Mouse (Mus musculus) forebrain, embryonic 15.5 days (tissue): Measurements from ENCODE around the gene Shank1. TPM values are rescaled to one million over a fixed set of nuclear protein-coding genes. Genes with fewer than 3 reads are reported as not detected.

Source experiments
- ATAC-seq: fragments of 200-750 bp; cut with Nextera tagmentation; replicated peaks from 2 replicates; pipeline ENCODE4 v1.8.0; 2017; ENCODE audit warnings: mild to moderate bottlenecking, moderate TSS enrichment, moderate library complexity
- H3K27ac ChIP-seq: fragments of 300-500 bp; sonication (generic); replicated peaks from 2 replicates; pipeline ENCODE4 v1.5.1; 2015; ENCODE audit warnings: mild to moderate bottlenecking, inconsistent platforms
- H3K27me3 ChIP-seq: fragments of 300-500 bp; sonication (generic); 2 replicates; pipeline ENCODE4 v1.6.1; 2015; ENCODE audit warnings: inconsistent platforms
- H3K36me3 ChIP-seq: fragments of 300-500 bp; sonication (generic); 2 replicates; pipeline ENCODE4 v1.6.1; 2015; ENCODE audit warnings: mild to moderate bottlenecking, inconsistent platforms
- H3K4me1 ChIP-seq: fragments of 300-500 bp; sonication (generic); 2 replicates; pipeline ENCODE4 v1.6.1; 2015; ENCODE audit warnings: inconsistent platforms
- H3K4me2 ChIP-seq: fragments of 300-500 bp; sonication (generic); replicated peaks from 2 replicates; pipeline ENCODE4 v1.6.1; 2015; ENCODE audit warnings: mild to moderate bottlenecking, inconsistent platforms
- H3K4me3 ChIP-seq: fragments of 300-500 bp; sonication (generic); 2 replicates; pipeline ENCODE4 v1.5.1; 2015; ENCODE audit warnings: mild to moderate bottlenecking, inconsistent platforms
- H3K9ac ChIP-seq: fragments of 300-500 bp; sonication (generic); replicated peaks from 2 replicates; pipeline ENCODE4 v1.6.1; 2015; ENCODE audit warnings: mild to moderate bottlenecking, inconsistent platforms
- H3K9me3 ChIP-seq: fragments of 300-500 bp; sonication (generic); 2 replicates; pipeline ENCODE4 v1.6.1; 2016; ENCODE audit warnings: inconsistent platforms
- WGBS: fragments of 180-500 bp; shearing (Covaris S2); methylation state at CpG from one replicate; pipeline ENCODE4 v1.1.7; 2015; ENCODE audit warnings: mixed read lengths; 5-methylcytosine and 5-hydroxymethylcytosine counted together
- polyA plus RNA-seq: library from polyadenylated mRNA; unstranded; fragments of >200 nt; fragmentation: Nextera tagmentation; extraction: Ambion mirVana; gene quantifications from 2 replicates; pipeline ENCODE4 v1.2.1, GENCODE M21; 2015

Shank1 gene
- polyA plus RNA-seq, 1 experiment from 2014 or later, result 22.0 TPM

DNA sequence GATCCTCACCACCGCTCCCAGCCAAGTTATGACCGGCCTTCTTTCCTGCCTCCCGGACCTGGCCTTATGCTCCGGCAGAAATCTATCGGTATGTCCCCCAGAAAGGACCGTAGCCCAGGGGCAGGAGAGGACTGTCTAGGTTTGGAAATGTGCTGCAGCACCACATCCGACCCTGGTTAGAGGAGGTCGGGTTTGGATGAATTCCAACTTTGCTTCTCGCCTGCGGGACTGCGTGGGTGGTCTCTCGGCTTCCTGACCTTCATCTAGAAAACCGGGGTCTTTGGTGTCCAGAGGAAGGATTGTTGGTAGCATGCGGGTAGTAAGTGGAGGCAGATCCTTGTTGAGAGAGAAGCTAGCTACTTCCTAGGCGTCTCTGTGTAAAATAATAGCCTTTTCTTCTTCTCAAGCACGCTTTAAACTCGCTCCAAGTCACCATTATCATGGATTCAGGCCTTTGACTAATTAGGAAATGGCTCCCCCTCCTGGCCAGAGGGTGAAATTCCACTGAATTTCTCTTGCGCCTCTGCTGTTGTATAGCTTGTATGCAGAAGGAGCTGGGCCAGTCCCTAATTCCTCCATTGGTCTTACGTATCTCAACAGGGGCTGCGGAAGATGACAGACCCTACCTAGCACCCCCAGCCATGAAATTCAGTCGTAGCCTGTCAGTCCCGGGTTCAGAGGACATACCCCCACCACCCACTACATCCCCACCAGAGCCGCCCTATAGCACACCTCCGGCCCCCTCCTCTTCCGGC, 41.1 kb downstream of the Shank1 start:
- peaks cover 12% of the 10 kb centered on the region for H3K36me3 ChIP-seq
- 0 out of 2 replicates have a peak overlapping the region, but pooled peaks have one; percentile 5 for H3K27ac ChIP-seq
- H3K9ac ChIP-seq, result peak overlapping the region; percentile 33
- ATAC-seq, result peak; percentile 57
- peaks cover 60% of the 10 kb centered on the region for H3K27me3 ChIP-seq
- H3K4me2 ChIP-seq, result peak overlapping the region; percentile 47
- no peaks in the 10 kb centered on the region for H3K9me3 ChIP-seq
- peaks cover 34% of the 10 kb centered on the region for H3K4me1 ChIP-seq
- WGBS, result 3% methylated on average over 25 of the region's 25 CpGs
- peak overlapping the region; percentile 23 for H3K4me3 ChIP-seq

DNA sequence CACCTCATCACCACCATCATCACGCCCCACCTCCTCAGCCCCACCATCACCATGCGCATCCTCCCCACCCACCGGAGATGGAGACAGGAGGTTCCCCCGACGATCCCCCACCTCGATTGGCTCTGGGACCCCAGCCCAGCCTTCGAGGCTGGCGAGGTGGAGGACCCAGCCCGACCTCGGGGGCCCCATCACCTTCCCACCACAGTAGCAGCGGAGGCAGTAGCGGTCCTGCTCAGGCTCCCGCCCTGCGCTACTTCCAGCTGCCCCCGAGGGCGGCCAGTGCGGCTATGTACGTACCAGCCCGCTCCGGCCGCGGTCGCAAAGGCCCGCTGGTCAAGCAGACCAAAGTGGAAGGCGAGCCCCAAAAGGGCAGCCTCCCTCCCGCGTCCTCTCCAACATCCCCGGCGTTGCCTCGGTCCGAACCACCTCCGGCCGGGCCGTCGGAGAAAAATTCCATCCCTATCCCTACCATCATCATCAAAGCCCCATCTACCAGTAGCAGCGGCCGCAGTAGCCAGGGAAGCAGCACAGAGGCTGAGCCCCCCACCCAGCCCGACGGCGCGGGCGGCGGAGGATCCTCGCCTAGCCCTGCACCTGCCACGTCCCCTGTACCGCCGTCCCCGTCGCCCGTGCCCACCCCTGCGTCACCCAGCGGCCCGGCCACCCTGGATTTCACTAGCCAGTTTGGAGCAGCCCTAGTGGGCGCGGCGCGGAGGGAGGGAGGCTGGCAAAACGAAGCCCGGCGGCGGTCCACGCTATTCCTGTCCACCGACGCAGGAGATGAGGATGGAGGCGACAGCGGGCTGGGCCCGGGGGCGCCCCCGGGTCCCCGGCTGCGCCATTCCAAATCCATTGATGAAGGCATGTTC, 42.1 kb downstream of the Shank1 start:
- Histone ChIP-seq H3K9ac (no peak overlapping the region), H3K9me3 (no peaks in the 10 kb centered on the region), H3K4me1 (peaks cover 39% of the 10 kb centered on the region), H3K4me2 (no peak overlapping the region), H3K4me3 (peak overlapping the region; percentile 23; the same call in 1 of the 2 replicates), H3K36me3 (peaks cover 8% of the 10 kb centered on the region; the same call in 1 of the 2 replicates), H3K27ac (no peak overlapping the region), H3K27me3 (peaks cover 68% of the 10 kb centered on the region)
- ATAC-seq, result no peak; the same call in 1 of the 2 replicates
- 5% methylated on average over 71 of the region's 71 CpGs for WGBS

DNA sequence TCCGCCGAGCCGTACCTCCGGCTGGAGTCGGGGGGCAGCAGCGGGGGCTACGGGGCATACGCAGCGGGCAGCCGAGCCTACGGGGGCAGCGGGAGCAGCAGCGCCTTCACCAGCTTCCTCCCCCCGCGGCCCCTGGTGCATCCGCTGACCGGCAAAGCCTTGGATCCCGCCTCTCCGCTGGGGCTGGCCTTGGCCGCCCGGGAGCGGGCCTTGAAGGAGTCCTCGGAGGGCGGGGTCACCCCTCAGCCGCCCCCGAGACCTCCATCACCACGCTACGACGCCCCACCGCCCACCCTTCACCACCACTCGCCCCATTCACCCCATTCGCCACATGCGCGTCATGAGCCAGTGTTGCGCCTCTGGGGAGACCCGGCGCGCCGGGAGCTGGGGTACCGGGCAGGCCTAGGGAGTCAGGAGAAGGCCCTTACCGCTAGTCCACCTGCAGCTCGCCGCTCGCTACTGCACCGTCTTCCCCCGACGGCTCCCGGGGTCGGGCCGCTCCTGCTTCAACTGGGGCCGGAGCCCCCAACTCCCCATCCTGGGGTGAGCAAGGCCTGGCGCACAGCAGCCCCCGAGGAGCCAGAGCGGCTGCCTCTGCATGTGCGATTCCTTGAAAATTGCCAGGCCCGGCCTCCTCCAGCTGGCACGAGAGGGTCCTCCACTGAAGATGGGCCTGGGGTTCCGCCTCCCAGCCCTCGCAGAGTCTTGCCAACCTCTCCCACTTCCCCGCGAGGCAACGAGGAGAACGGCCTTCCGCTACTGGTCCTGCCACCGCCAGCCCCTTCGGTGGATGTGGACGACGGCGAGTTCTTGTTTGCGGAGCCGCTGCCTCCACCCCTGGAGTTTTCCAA, 42.9 kb downstream of the Shank1 start:
- Histone ChIP-seq H3K36me3 (peaks cover 9% of the 10 kb centered on the region; the same call in 1 of the 2 replicates), H3K27me3 (peaks cover 74% of the 10 kb centered on the region), H3K4me2 (peak overlapping the region; percentile 14; the same call in 1 of the 2 replicates), H3K4me3 (peak overlapping the region; percentile 14), H3K4me1 (peaks cover 47% of the 10 kb centered on the region), H3K27ac (no peak overlapping the region), H3K9ac (no peak overlapping the region), H3K9me3 (no peaks in the 10 kb centered on the region)
- ATAC-seq, result no peak
- 3% methylated on average over 69 of the region's 71 CpGs for WGBS

- 1% methylated on average over 35 of the region's 35 CpGs for WGBS
- Histone ChIP-seq H3K36me3 (peaks cover 9% of the 10 kb centered on the region; the same call in 1 of the 2 replicates), H3K27me3 (peaks cover 78% of the 10 kb centered on the region), H3K4me3 (peak overlapping the region; percentile 14; the same call in 1 of the 2 replicates), H3K4me1 (peaks cover 52% of the 10 kb centered on the region), H3K9ac (no peak overlapping the region), H3K27ac (no peak overlapping the region), H3K9me3 (no peaks in the 10 kb centered on the region), H3K4me2 (no peak overlapping the region)
- ATAC-seq, result no peak
Observed at GRCm38 (mm10) chr7:44353601-44354340, 43.7 kb downstream of the Shank1 start.

DNA sequence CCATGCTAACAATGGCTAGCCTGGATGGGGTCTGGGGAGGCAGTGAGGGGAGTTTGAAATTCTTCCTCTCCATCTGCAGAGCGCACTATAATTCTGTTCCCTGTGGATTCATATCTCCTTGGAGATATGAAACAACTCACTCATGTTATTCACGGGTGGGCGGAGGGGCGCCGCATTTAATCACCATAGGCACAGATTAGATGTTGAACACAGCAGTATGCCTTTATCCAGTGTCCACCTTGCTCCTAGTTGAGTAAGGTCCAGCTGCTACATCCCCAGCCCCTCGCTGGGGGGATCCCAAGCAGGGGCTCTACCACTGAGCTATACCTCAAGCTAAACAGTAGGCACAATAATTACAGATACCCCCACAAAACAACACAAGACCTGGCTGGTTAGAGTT, 45.4 kb downstream of the Shank1 start:
- peaks cover 68% of the 10 kb centered on the region for H3K27me3 ChIP-seq
- no peak overlapping the region for H3K27ac ChIP-seq
- WGBS, result 45% methylated on average over 6 of the region's 6 CpGs
- no peaks in the 10 kb centered on the region for H3K9me3 ChIP-seq
- H3K4me3 ChIP-seq, result no peak overlapping the region
- 0 out of 2 replicates have a peak, but pooled peaks cover 4% of the 10 kb centered on the region for H3K36me3 ChIP-seq
- ATAC-seq, result no peak
- no peak overlapping the region for H3K9ac ChIP-seq
- H3K4me2 ChIP-seq, result no peak overlapping the region
- peaks cover 65% of the 10 kb centered on the region for H3K4me1 ChIP-seq

- Histone ChIP-seq H3K4me3 (0 out of 2 replicates have a peak overlapping the region, but pooled peaks have one; percentile 4), H3K4me2 (0 out of 2 replicates have a peak overlapping the region, but pooled peaks have one; percentile 7), H3K36me3 (0 out of 2 replicates have a peak, but pooled peaks cover 4% of the 10 kb centered on the region), H3K27me3 (peaks cover 66% of the 10 kb centered on the region), H3K4me1 (peaks cover 62% of the 10 kb centered on the region), H3K9ac (no peak overlapping the region), H3K9me3 (no peaks in the 10 kb centered on the region), H3K27ac (no peak overlapping the region)
- WGBS, result 7% methylated on average over 34 of the region's 35 CpGs
- no peak for ATAC-seq
Observed at GRCm38 (mm10) chr7:44356590-44357481, 46.8 kb downstream of the Shank1 start.

GRCm38 (mm10) chr7:44357531-44357930, 47.5 kb downstream of the Shank1 start:
- peaks cover 64% of the 10 kb centered on the region for H3K27me3 ChIP-seq

DNA sequence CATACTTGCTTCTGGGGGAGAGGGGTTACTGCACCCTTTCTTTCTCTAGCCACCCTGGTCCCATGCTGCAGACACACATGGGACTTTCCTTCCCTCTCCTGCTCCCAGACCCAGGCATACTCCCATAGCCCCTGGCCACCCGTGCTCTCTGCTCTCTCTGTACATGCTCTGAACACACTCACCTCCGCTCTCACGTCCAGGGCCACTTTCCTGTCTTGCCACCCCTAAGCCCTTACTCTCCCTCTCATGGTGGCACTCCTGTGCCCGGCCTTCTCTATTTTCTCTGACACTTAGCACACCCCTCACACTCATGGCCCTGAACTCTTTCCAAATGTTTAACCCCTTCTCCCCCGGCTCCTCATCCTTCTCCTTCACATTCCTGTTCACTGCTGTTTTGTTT, 48.0 kb downstream of the Shank1 start:
- peaks cover 50% of the 10 kb centered on the region for H3K4me1 ChIP-seq
- H3K9ac ChIP-seq, result no peak overlapping the region
- H3K27ac ChIP-seq, result no peak overlapping the region
- 6% methylated on average over 5 of the region's 5 CpGs for WGBS
- H3K36me3 ChIP-seq, result 0 out of 2 replicates have a peak, but pooled peaks cover 4% of the 10 kb centered on the region
- ATAC-seq, result no peak
- H3K4me2 ChIP-seq, result no peak overlapping the region
- 0 out of 2 replicates have a peak overlapping the region, but pooled peaks have one; percentile 5 for H3K4me3 ChIP-seq
- peaks cover 61% of the 10 kb centered on the region for H3K27me3 ChIP-seq
- no peaks in the 10 kb centered on the region for H3K9me3 ChIP-seq

More at GRCm38 (mm10) chr7:44357531-44357930, 47.5 kb downstream of the Shank1 start:
- Histone ChIP-seq H3K27ac (no peak overlapping the region), H3K4me3 (0 out of 2 replicates have a peak overlapping the region, but pooled peaks have one; percentile 4), H3K36me3 (0 out of 2 replicates have a peak, but pooled peaks cover 4% of the 10 kb centered on the region), H3K9me3 (no peaks in the 10 kb centered on the region), H3K4me1 (peaks cover 55% of the 10 kb centered on the region), H3K4me2 (0 out of 2 replicates have a peak overlapping the region, but pooled peaks have one; percentile 7), H3K9ac (no peak overlapping the region)
- 17% methylated on average over 10 of the region's 10 CpGs for WGBS
- ATAC-seq, result no peak

DNA sequence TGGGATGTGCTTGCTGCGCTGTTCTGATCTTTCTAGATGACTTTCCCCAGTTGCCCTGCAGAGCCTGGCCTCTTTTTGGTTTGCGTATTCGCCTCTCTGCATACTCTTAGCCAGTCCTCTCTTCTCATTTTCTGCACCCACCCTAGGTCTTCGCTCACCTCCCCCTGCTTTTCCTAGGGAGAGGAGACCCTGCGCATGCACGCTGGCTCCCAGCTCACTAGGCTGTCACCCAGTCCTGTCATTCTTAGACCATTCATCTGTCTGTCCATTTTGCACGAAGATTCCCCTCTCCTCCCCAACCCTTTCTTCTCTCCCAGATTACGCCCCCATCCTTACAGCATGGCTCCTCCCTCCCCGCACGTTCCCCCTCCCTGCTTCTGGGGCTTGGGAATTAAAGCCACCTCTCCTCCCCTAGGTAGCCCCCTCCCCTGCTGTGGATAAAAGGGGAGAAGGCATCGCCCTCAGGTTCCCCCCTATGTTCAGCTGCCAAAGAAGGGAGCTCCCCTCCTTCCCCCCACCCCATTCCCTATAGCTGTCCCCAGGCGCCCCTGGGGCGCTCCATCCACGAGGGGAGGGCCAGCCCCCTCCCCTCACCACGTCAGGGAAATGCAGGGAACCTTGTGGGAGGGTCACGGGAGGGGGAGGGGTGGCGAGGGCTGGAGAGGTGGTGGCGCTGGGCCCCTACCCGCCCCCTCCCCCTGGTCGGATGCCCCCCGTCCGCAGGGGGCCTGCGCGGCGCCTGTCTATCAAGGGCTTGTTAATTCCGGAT, 49.0 kb downstream of the Shank1 start:
- Histone ChIP-seq H3K9ac (peak overlapping the region; percentile 60), H3K4me3 (peak overlapping the region; percentile 54), H3K27me3 (peaks cover 50% of the 10 kb centered on the region), H3K27ac (peak overlapping the region; percentile 87), H3K4me2 (peak overlapping the region; percentile 94), H3K4me1 (peaks cover 41% of the 10 kb centered on the region), H3K36me3 (0 out of 2 replicates have a peak, but pooled peaks cover 4% of the 10 kb centered on the region), H3K9me3 (no peaks in the 10 kb centered on the region)
- peak; percentile 19; the same call in 1 of the 2 replicates for ATAC-seq
- WGBS, result 4% methylated on average over 21 of the region's 26 CpGs
